Mouse (Mus musculus): ENCODE results near the gene Nectin4. TPM values are rescaled to one million over a fixed set of nuclear protein-coding genes. Genes with fewer than 3 reads are reported as not detected.

Gene Nectin4
- polyA plus RNA-seq, 1 experiment from 2014 or later = 3.7 TPM

- no peak for ATAC-seq (ENCODE audit: low FRiP score)
- Histone ChIP-seq H3K36me3 (no peaks in the 10 kb centered on the region), H3K4me1 (peaks cover 6% of the 10 kb centered on the region), H3K9me3 (replicated peaks) (no peaks in the 10 kb centered on the region), H3K27me3 (replicated peaks) (0 out of 2 replicates have a peak, but pooled peaks cover 3% of the 10 kb centered on the region), H3K4me3 (replicated peaks) (no peak overlapping the region), H3K9ac (replicated peaks) (no peak overlapping the region), H3K4me2 (no peak overlapping the region), H3K27ac (replicated peaks) (no peak overlapping the region)
- WGBS = 74% methylated on average over 9 of the region's 9 CpGs
Measured at GRCm38 (mm10) chr1:171385171-171385570, 15.3 kb downstream of the Nectin4 start.

GRCm38 (mm10) chr1:171387099-171387498, 17.2 kb downstream of the Nectin4 start:
- no peak overlapping the region for H3K4me3 ChIP-seq (replicated peaks)
- 0 out of 2 replicates have a peak, but pooled peaks cover 3% of the 10 kb centered on the region for H3K4me1 ChIP-seq
- no peaks in the 10 kb centered on the region for H3K9me3 ChIP-seq (replicated peaks)
- WGBS = 22% methylated on average over 6 of the region's 6 CpGs
- H3K27me3 ChIP-seq (replicated peaks) = no peaks in the 10 kb centered on the region
- ATAC-seq (ENCODE audit: low FRiP score) = no peak
- H3K9ac ChIP-seq (replicated peaks) = no peak overlapping the region
- H3K4me2 ChIP-seq = no peak overlapping the region
- no peak overlapping the region for H3K27ac ChIP-seq (replicated peaks)
- H3K36me3 ChIP-seq = no peaks in the 10 kb centered on the region

- no peaks in the 10 kb centered on the region for H3K36me3 ChIP-seq
- no peaks in the 10 kb centered on the region for H3K9me3 ChIP-seq (replicated peaks)
- 81% methylated on average over 15 of the region's 15 CpGs for WGBS
- no peaks in the 10 kb centered on the region for H3K4me1 ChIP-seq
- no peak within 1 kb of the TSS for H3K4me3 ChIP-seq (replicated peaks)
- no peaks in the 10 kb centered on the region for H3K27me3 ChIP-seq (replicated peaks)
- no peak within 1 kb of the TSS for H3K27ac ChIP-seq (replicated peaks)
- H3K9ac ChIP-seq (replicated peaks) = no peak within 1 kb of the TSS
- no peak for ATAC-seq (ENCODE audit: low FRiP score)
- no peak within 1 kb of the TSS for H3K4me2 ChIP-seq
Measured at GRCm38 (mm10) chr1:171388376-171389102, 18.6 kb downstream of the Nectin4 start, which contains the start of gene Arhgap30. Gene Arhgap30 (plus strand): TSS chr1:171388954.

- Histone ChIP-seq H3K4me3 (replicated peaks) (no peak overlapping the region), H3K27ac (replicated peaks) (no peak overlapping the region), H3K36me3 (no peaks in the 10 kb centered on the region), H3K4me1 (no peaks in the 10 kb centered on the region), H3K4me2 (no peak overlapping the region), H3K9me3 (replicated peaks) (no peaks in the 10 kb centered on the region), H3K9ac (replicated peaks) (no peak overlapping the region), H3K27me3 (replicated peaks) (no peaks in the 10 kb centered on the region)
- ATAC-seq (ENCODE audit: low FRiP score) = no peak
- 79% methylated on average over 4 of the region's 4 CpGs for whole genome bisulfite sequencing
Measured at GRCm38 (mm10) chr1:171390101-171390500, 20.2 kb downstream of the Nectin4 start.

GRCm38 (mm10) chr1:171401821-171402220, 31.9 kb downstream of the Nectin4 start:
- H3K27me3 ChIP-seq (replicated peaks) = 0 out of 2 replicates have a peak, but pooled peaks cover 5% of the 10 kb centered on the region
- no peak overlapping the region for H3K4me2 ChIP-seq
- H3K36me3 ChIP-seq = no peaks in the 10 kb centered on the region
- no peak overlapping the region for H3K9ac ChIP-seq (replicated peaks)
- no peaks in the 10 kb centered on the region for H3K4me1 ChIP-seq
- no peak for ATAC-seq (ENCODE audit: low FRiP score)
- no peaks in the 10 kb centered on the region for H3K9me3 ChIP-seq (replicated peaks)
- no peak overlapping the region for H3K4me3 ChIP-seq (replicated peaks)
- H3K27ac ChIP-seq (replicated peaks) = no peak overlapping the region
- WGBS = 88% methylated on average over 4 of the region's 4 CpGs

- no peak for ATAC-seq (ENCODE audit: low FRiP score)
- Histone ChIP-seq H3K27me3 (replicated peaks) (0 out of 2 replicates have a peak, but pooled peaks cover 14% of the 10 kb centered on the region), H3K4me1 (no peaks in the 10 kb centered on the region), H3K27ac (replicated peaks) (no peak overlapping the region), H3K9me3 (replicated peaks) (no peaks in the 10 kb centered on the region), H3K4me3 (replicated peaks) (no peak overlapping the region), H3K4me2 (no peak overlapping the region), H3K9ac (replicated peaks) (no peak overlapping the region), H3K36me3 (no peaks in the 10 kb centered on the region)
- WGBS = 84% methylated on average over 6 of the region's 9 CpGs
Measured at GRCm38 (mm10) chr1:171402991-171403390, 33.1 kb downstream of the Nectin4 start.

GRCm38 (mm10) chr1:171407263-171407662, 37.4 kb downstream of the Nectin4 start:
- Histone ChIP-seq H3K9ac (replicated peaks) (no peak overlapping the region), H3K36me3 (no peaks in the 10 kb centered on the region), H3K4me2 (no peak overlapping the region), H3K9me3 (replicated peaks) (no peaks in the 10 kb centered on the region), H3K27me3 (replicated peaks) (peaks cover 23% of the 10 kb centered on the region), H3K4me3 (replicated peaks) (no peak overlapping the region), H3K27ac (replicated peaks) (no peak overlapping the region), H3K4me1 (no peaks in the 10 kb centered on the region)
- no peak for ATAC-seq (ENCODE audit: low FRiP score)
- 83% methylated on average over 5 of the region's 5 CpGs for WGBS

- peaks cover 2% of the 10 kb centered on the region; the same call in 1 of the 2 replicates for H3K36me3 ChIP-seq
- H3K4me3 ChIP-seq (replicated peaks) = no peak overlapping the region
- peaks cover 21% of the 10 kb centered on the region for H3K4me1 ChIP-seq
- 93% methylated on average over 1 of the region's 1 CpGs for WGBS
- no peak overlapping the region for H3K4me2 ChIP-seq
- H3K9me3 ChIP-seq (replicated peaks) = no peaks in the 10 kb centered on the region
- H3K27ac ChIP-seq (replicated peaks) = no peak overlapping the region
- peaks cover 23% of the 10 kb centered on the region for H3K27me3 ChIP-seq (replicated peaks)
- ATAC-seq (ENCODE audit: low FRiP score) = no peak
- no peak overlapping the region for H3K9ac ChIP-seq (replicated peaks)
Measured at GRCm38 (mm10) chr1:171410231-171410630, 40.3 kb downstream of the Nectin4 start.

GRCm38 (mm10) chr1:171410947-171411484, 41.1 kb downstream of the Nectin4 start, which contains the start of gene Usf1:
Gene Usf1 (plus strand): TSS chr1:171411313.
- Histone ChIP-seq H3K4me1 (peaks cover 21% of the 10 kb centered on the region), H3K27me3 (replicated peaks) (peaks cover 23% of the 10 kb centered on the region), H3K4me2 (peak within 1 kb of the TSS; percentile 62), H3K9ac (replicated peaks) (peak within 1 kb of the TSS; percentile 85), H3K27ac (replicated peaks) (peak within 1 kb of the TSS; percentile 95), H3K4me3 (replicated peaks) (peak within 1 kb of the TSS; percentile 74), H3K36me3 (peaks cover 10% of the 10 kb centered on the region), H3K9me3 (replicated peaks) (no peaks in the 10 kb centered on the region)
- ATAC-seq (ENCODE audit: low FRiP score) = peak; percentile 98
- under 1% methylated on average over 36 of the region's 36 CpGs for WGBS

- Histone ChIP-seq H3K27me3 (replicated peaks) (peaks cover 21% of the 10 kb centered on the region), H3K36me3 (peaks cover 15% of the 10 kb centered on the region), H3K27ac (replicated peaks) (peak overlapping the region; percentile 95), H3K9ac (replicated peaks) (peak overlapping the region; percentile 85), H3K4me1 (peaks cover 21% of the 10 kb centered on the region), H3K4me2 (peak overlapping the region; percentile 62), H3K9me3 (replicated peaks) (no peaks in the 10 kb centered on the region), H3K4me3 (replicated peaks) (peak overlapping the region; percentile 74)
- WGBS = under 1% methylated on average over 36 of the region's 39 CpGs
- ATAC-seq (ENCODE audit: low FRiP score) = peak; percentile 78
Measured at GRCm38 (mm10) chr1:171411492-171411941, 41.6 kb downstream of the Nectin4 start.

- Histone ChIP-seq H3K4me1 (peaks cover 21% of the 10 kb centered on the region), H3K36me3 (peaks cover 20% of the 10 kb centered on the region), H3K27ac (replicated peaks) (peak overlapping the region; percentile 95), H3K4me2 (peak overlapping the region; percentile 62), H3K27me3 (replicated peaks) (peaks cover 17% of the 10 kb centered on the region), H3K9me3 (replicated peaks) (no peaks in the 10 kb centered on the region), H3K4me3 (replicated peaks) (peak overlapping the region; percentile 74), H3K9ac (replicated peaks) (peak overlapping the region; percentile 85)
- ATAC-seq (ENCODE audit: low FRiP score) = peak; percentile 59
- WGBS = under 1% methylated on average over 20 of the region's 20 CpGs
Measured at GRCm38 (mm10) chr1:171412001-171412441, 42.1 kb downstream of the Nectin4 start.

- Histone ChIP-seq H3K4me1 (peaks cover 21% of the 10 kb centered on the region), H3K4me2 (peak overlapping the region; percentile 62), H3K27ac (replicated peaks) (peak overlapping the region; percentile 95), H3K9me3 (replicated peaks) (no peaks in the 10 kb centered on the region), H3K36me3 (peaks cover 24% of the 10 kb centered on the region), H3K4me3 (replicated peaks) (peak overlapping the region; percentile 74), H3K9ac (replicated peaks) (peak overlapping the region; percentile 85), H3K27me3 (replicated peaks) (peaks cover 15% of the 10 kb centered on the region)
- WGBS = 7% methylated on average over 3 of the region's 3 CpGs
- no peak for ATAC-seq (ENCODE audit: low FRiP score)
Measured at GRCm38 (mm10) chr1:171412446-171412845, 42.5 kb downstream of the Nectin4 start.
